Mouse (Mus musculus) embryonic fibroblast, embryonic 13.5 days (primary cell): ENCODE results near the gene L1td1. TPM values are rescaled to one million over a fixed set of nuclear protein-coding genes. Genes with fewer than 3 reads are reported as not detected.

Source experiments
- H3K27ac ChIP-seq: 2 replicates; pipeline ENCODE4 v1.5.1; 2012; ENCODE audit warnings: low read length, control low read depth, inconsistent platforms; ENCODE audit not compliant: insufficient read depth
- H3K4me1 ChIP-seq: 2 replicates; pipeline ENCODE4 v1.6.1; 2011; ENCODE audit warnings: low read length; ENCODE audit not compliant: control insufficient read depth, insufficient read depth
- H3K4me3 ChIP-seq: 2 replicates; pipeline ENCODE4 v1.5.1; 2011; ENCODE audit warnings: mild to moderate bottlenecking, control low read depth, low read length; ENCODE audit not compliant: insufficient read depth
- CTCF ChIP-seq: IDR thresholded peaks from 2 replicates; pipeline ENCODE4 v1.5.1; 2011; ENCODE audit warnings: mild to moderate bottlenecking, control low read depth, low read length, moderate library complexity, borderline replicate concordance; ENCODE audit not compliant: insufficient read depth
- POLR2A ChIP-seq: IDR thresholded peaks from 2 replicates; pipeline ENCODE4 v1.6.1; 2011; ENCODE audit warnings: low read depth, mild to moderate bottlenecking, control low read depth, low read length, moderate library complexity
- polyA plus RNA-seq: library from polyadenylated mRNA; stranded (reverse); fragments of >200 nt; gene quantifications from 2 replicates; pipeline ENCODE4 v1.2.4, GENCODE M21; 2011; ENCODE audit warnings: low read depth; ENCODE audit not compliant: missing spikeins, insufficient read length

The L1td1 gene
- polyA plus RNA-seq, 1 experiment, result not detected

GRCm38 (mm10) chr4:98776721-98777427, 50.3 kb downstream of the L1td1 start:
- Histone ChIP-seq H3K4me3 (no peak overlapping the region), H3K4me1 (0 out of 2 replicates have a peak, but pooled peaks cover 2% of the 10 kb centered on the region), H3K27ac (no peak overlapping the region)
- TF ChIP-seq CTCF (no peak), POLR2A (no peak)

GRCm38 (mm10) chr4:98777464-98777863, 50.9 kb downstream of the L1td1 start:
- Histone ChIP-seq H3K4me1 (0 out of 2 replicates have a peak, but pooled peaks cover 2% of the 10 kb centered on the region), H3K4me3 (no peak overlapping the region), H3K27ac (no peak overlapping the region)

GRCm38 (mm10) chr4:98778219-98778618, 51.7 kb downstream of the L1td1 start:
- 0 out of 2 replicates have a peak, but pooled peaks cover 2% of the 10 kb centered on the region for H3K4me1 ChIP-seq
- TF ChIP-seq CTCF (no peak), POLR2A (no peak)
- no peak overlapping the region for H3K4me3 ChIP-seq
- H3K27ac ChIP-seq, result no peak overlapping the region

More at GRCm38 (mm10) chr4:98777464-98777863, 50.9 kb downstream of the L1td1 start:
- TF ChIP-seq POLR2A (no peak), CTCF (no peak)

- H3K27ac ChIP-seq, result no peak overlapping the region
- no peak for TF ChIP-seq CTCF
- no peak for TF ChIP-seq POLR2A
- peaks cover 4% of the 10 kb centered on the region; the same call in 1 of the 2 replicates for H3K4me1 ChIP-seq
- no peak overlapping the region for H3K4me3 ChIP-seq
Measured at GRCm38 (mm10) chr4:98785851-98786250, 59.3 kb downstream of the L1td1 start.

- Histone ChIP-seq H3K4me3 (no peak overlapping the region), H3K27ac (no peak overlapping the region), H3K4me1 (peaks cover 4% of the 10 kb centered on the region; the same call in 1 of the 2 replicates)
- no peak for TF ChIP-seq POLR2A
- no peak for TF ChIP-seq CTCF
Measured at GRCm38 (mm10) chr4:98786281-98786680, 59.7 kb downstream of the L1td1 start.

Other genes starting within 250 kb of the L1td1 start
- 0.95 and 5.6 TPM in 2 replicates for gene Kank4, start 90.8 kb downstream of the L1td1 start, polyA plus RNA-seq
- not detected in 2 replicates for gene I0C0044D17Rik, start 97.1 kb downstream of the L1td1 start, polyA plus RNA-seq
- 41.2 and 63.6 TPM in 2 replicates for gene Usp1, start 197.1 kb downstream of the L1td1 start, polyA plus RNA-seq